Mouse (Mus musculus) WW6 (cell line): ENCODE measurements around the gene Klb.
"Not testable (repeated sequence)": the region's sequence is repeated elsewhere in the genome, so short reads cannot be mapped to it uniquely, and the experiment has no call there.

ENCODE experiments used
- DNase-seq: peaks from one replicate; pipeline ENCODE4 v3.0.0-alpha.2; 2013; ENCODE audit warnings: low read depth, low spot score

Klb gene

DNA sequence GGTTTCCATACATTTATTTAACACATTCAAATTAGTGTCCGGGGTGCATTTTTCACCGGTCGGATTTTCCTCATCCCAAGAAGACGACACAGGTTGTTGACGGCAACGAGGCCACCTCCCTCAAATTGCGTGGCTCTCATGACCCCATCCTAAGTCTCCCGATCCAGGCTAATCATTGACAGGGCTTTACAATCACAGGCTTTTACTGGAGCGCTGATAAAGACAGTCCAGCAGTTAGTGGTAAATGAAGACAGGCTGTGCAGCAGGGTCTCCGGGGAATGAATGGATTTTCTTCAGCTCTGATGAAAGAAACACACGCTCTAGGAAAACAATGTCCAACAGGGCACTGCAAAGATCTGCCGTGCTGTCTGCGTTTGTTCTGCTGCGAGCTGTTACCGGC lies at the start of gene Klb:
Gene Klb (plus strand): TSS at position 147 of the 400 bp plus-strand sequence.
- DNase-seq: no peak

DNA sequence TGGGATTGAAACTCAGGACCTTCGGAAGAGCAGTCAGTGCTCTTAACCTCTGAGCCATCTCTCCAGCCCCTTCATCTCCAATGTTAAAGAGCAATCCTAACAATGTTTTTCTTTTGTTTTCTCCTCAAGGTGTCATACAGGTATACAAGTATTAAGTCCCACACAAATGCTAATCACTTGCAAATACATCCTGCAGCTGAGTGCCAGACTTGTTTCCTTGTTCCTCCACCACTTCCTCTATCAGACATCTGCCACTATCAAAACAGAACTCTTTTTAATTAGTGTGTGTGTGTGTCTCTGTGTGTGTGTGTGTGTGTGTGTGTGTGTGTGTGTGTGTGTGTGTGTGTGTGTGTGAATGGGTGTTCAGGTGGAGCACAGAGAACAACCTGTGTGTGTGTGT lies 48.5 kb upstream of the Klb start:
- not testable (repeated sequence) for DNase-seq

DNA sequence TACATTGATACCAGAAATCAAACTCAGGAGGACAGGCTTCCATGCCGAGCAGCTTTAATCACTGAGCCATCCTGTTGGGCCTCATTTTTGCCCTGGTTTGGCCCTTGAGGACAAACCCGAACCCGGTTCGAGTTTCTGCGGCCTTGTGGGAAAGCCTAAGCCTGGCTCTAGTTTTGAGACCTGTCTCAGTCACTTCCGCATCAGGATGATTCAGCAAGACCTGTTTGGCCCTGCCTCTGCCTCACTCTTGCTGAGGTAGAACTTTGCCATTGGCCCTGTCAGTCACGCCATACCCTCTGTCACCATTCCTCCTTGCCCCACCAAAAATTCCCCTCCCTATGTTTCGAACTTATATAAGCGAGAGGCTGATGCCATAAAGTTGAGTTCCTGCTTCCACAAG lies 48.0 kb upstream of the Klb start:
- DNase-seq: peak; percentile 49

GRCm38 (mm10) chr5:65305516-65305915 lies 42.6 kb upstream of the Klb start:
- DNase-seq: no peak

DNA sequence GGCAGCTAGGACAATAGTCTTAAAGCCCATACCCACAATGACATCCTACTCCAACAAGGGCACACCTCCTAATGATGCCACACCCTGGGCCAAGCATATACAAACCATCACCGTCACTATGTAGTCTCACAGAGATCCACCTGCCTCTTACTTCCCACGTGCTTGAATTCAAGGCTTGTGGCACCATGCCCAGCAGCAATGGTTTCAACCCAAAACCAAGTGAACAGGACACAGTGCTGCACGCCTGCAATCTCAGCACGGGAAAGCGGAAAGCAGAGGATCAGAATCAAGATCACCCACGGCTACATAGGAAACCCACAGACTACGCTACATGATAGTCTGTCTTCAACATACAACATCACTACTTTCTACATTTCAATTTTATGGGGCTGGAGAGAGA lies 39.9 kb upstream of the Klb start:
- no peak for DNase-seq

DNA sequence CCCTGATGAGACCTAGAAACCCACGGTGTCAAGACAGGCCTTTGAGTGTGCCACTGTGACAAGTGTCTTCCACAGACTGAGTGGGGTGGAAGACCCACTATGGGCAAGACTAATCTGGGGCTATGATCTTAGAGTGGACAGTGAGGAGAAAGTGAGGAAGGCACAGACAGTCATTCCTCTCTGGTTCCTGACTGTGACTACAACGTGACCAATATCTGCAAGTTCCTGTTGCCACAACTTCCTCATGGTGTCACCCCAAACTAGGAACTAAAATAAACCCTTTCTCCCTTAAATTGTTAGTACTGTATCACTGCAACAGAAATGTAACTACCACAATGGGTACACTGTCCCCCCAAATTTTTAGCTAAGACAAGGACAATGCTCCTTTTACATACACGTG lies 39.2 kb upstream of the Klb start:
- no peak for DNase-seq

GRCm38 (mm10) chr5:65319176-65319575 lies 28.9 kb upstream of the Klb start:
- no peak for DNase-seq

- no peak for DNase-seq
Observed at GRCm38 (mm10) chr5:65322165-65322564, 25.9 kb upstream of the Klb start.

- DNase-seq: no peak
Observed at GRCm38 (mm10) chr5:65324271-65324670, 23.8 kb upstream of the Klb start.

DNA sequence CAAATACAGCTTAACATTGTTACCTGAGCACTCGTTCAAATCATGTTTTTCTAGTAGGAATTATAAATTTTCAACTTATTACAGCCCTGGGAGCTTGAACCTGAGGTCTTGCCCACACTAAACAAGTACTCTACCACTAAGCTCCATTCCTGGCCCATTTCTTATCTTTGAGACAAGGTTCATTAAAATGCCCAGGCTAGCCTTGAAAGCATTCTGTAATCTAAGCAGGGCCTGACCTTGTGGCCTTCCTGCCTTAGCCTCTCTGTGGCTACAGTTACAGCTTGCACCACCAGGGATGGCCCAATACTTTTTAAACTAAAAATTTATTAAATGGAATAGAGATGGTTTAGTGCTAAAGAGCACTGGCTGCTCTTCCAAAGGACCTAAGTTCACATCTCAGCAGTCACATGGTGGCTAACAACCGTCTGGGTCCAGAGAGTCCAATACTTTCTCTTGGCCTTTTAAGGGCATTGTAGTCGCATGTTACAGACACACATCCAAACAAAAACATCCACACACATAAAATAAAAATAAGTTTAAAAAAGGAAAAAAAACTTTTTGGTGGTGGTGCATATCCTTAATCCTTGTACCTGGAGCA lies 23.3 kb upstream of the Klb start:
- no peak for DNase-seq

GRCm38 (mm10) chr5:65326212-65326611 lies 21.9 kb upstream of the Klb start:
- DNase-seq: no peak

GRCm38 (mm10) chr5:65329971-65330370 lies 18.1 kb upstream of the Klb start:
- no peak for DNase-seq

DNA sequence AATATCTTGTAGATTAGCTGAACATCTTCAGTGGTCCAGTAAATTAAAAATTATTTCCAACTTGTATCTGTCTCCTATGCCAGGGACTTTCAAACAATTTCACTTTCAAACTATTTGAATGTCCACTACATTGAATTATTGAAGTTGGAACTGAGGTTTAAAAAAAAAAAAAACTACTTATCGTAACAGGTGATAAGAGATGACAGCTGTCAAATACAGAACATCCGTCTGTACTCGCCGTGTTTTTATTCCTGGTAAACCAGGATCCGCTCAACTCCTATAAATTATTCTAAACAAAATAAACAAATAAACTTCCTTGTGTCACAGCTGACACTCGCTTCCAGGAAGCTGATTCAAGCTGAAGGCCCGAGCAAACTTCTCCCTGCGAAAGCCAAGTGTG lies 13.3 kb upstream of the Klb start:
- no peak for DNase-seq

GRCm38 (mm10) chr5:65335298-65336074 lies 12.6 kb upstream of the Klb start, which contains the start of gene Rfc1:
TSS of gene Rfc1 (minus strand) at chr5:65335670.
- DNase-seq: peak; percentile 92

- DNase-seq: no peak
Observed at GRCm38 (mm10) chr5:65336075-65336355, 12.1 kb upstream of the Klb start.

GRCm38 (mm10) chr5:65338394-65338793 lies 9.7 kb upstream of the Klb start:
- DNase-seq: no peak

DNA sequence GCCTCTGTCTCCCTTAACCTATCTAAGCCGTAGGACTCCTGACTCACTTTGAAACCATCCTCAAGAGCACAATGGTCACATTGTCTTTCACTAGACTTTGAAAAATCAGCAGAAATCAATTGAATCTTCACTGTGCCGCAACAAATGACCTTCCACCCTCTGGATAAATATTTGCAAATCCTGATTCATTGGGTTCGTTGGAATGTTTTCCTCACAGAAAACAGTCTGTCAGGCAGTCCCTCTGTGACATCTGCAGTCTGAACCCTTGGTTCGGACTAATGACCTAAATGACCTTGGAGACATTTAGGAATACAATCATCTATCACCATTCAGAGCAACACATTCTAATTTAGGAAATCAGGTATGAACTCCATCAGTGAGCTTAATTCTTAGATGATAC lies 7.9 kb upstream of the Klb start:
- no peak for DNase-seq

DNA sequence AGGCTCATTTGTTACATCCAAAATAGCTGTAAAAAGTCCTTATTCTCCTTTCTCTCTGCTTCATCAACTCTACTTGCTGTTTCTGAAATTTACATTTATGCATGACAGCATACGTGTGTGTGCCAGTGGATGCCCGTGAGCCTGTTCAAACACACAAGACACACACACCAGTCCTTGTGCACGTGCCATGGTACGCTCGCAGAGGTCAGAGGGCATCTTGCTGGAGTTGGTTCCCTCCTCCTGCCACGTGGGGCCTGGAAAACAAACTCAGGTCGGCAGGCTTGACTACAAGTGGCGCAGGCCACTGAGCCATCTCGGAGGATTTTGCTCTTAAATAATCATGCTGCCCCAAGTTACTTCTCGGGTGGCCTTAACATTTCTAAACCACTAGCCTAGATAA lies 2.4 kb downstream of the Klb start:
- DNase-seq: no peak

DNA sequence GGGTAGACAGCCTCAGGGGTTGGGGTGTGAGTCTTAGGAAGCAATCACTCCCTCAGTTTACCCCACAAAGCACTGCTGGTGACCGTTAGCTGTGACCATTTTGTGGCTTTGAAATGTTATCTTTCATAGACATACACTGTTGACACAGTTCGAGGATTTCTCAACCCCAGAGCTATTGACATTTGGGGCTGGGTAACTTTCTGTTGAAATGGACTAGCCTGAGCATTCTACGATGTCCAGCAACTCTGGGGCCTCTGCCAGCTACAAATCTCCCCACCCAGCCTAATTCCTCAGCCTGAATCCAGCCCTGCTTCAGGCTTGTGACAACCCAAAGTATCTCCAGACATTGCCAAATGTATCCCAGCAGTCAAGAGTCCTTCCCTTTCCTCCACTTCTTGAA lies 6.0 kb downstream of the Klb start:
- no peak for DNase-seq

DNA sequence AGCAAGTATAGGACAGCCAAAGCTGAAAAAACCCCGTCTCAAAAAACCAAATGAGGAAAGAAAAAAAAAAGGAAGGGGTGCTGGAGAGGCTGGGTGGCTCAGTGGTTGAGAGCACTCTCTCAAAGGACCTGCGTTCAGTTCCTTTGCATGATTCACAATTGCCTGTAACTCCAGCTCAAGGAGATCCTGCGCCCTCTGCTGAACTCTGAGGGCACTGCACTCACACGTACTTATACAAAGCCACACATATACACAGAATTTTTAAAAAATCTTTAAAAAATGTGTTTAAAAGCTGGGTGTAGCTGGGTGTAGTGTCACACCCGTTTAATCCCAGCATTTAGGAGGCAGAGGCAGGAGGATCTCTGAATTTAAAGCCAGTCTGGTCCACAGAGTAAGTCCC lies 6.9 kb downstream of the Klb start:
- DNase-seq: no peak

- DNase-seq: no peak
Observed at GRCm38 (mm10) chr5:65356851-65357250, 8.7 kb downstream of the Klb start.

DNA sequence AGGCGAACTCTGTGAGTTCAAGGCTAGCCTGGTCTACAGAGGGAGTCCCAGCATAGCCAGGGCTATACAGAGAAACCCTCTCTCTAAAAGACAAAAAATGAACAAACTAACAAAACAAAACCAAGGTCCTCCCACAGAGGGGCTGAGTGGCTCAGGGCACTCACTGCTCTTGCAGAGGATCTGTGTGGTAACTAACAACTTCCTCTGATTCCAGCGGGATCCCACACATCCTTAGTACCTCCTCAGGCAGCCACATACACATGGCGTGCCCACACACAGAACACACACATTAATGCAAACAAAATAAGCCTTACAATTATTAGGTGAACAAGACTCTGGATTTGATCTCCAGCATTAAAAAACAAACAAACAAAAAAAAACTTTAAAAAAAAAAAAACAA lies 9.7 kb downstream of the Klb start:
- no peak for DNase-seq

- no peak for DNase-seq
Observed at GRCm38 (mm10) chr5:65367837-65368236, 19.7 kb downstream of the Klb start.

DNA sequence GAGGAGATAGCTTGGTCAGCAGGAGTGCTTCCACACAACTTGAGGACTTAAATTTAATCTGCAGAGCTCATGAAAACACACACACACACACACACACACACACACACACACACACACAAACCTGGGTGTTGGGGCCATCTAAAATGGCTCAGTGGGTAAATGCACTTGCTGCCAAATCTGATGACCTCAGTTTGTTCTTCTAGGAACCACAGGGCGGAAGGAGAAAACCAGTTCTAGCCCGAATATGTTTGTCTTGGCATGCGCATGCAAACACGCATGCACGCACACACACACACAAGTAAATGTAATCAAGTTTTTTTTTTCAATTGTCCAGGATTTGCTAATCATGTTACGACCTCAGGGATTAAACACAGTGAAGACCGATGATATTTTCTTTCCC lies 23.4 kb downstream of the Klb start:
- no peak for DNase-seq
